Mouse (Mus musculus) CH12.LX (cell line): ENCODE measurements around the gene G3bp2. TPM values are rescaled to one million over a fixed set of nuclear protein-coding genes. Genes with fewer than 3 reads are reported as not detected.

Source experiments
- DNase-seq: peaks from one replicate; pipeline ENCODE4 v3.0.0-alpha.2; 2013; ENCODE audit errors: extremely low read depth
- H3K27ac ChIP-seq: 2 replicates; pipeline ENCODE4 v1.5.1; 2012; ENCODE audit warnings: low read depth, mild to moderate bottlenecking, control low read depth, moderate library complexity; ENCODE audit not compliant: insufficient read depth
- H3K27me3 ChIP-seq: replicated peaks from 2 replicates; pipeline ENCODE3; 2012; ENCODE audit warnings: inconsistent platforms
- H3K36me3 ChIP-seq, 2 experiments: replicated peaks in 1 of 2; 2 replicates each; pipeline versions ENCODE3 to v1.6.1; 2012; ENCODE audit warnings: inconsistent platforms in 1 of 2, low read length in 1 of 2, mild to moderate bottlenecking in 1 of 2, mixed read lengths in 1 of 2, moderate library complexity in 1 of 2; ENCODE audit not compliant: control insufficient read depth in 1 of 2, insufficient read depth in 1 of 2
- H3K4me1 ChIP-seq, 2 experiments: 2 replicates each; pipeline ENCODE4 v1.6.1; 2012; ENCODE audit warnings: inconsistent platforms in 1 of 2, moderate library complexity in 1 of 2; ENCODE audit not compliant: insufficient read depth in 2 of 2, control insufficient read depth in 1 of 2
- H3K4me2 ChIP-seq: 2 replicates; pipeline ENCODE4 v1.6.1; 2012; ENCODE audit warnings: low read depth, mild to moderate bottlenecking, control low read depth; ENCODE audit not compliant: poor library complexity, insufficient read depth, severe bottlenecking
- H3K4me3 ChIP-seq, 3 experiments: fragments of 150-350 bp in 1 of 3; sonication (generic) in 1 of 3; replicated peaks in 1 of 3; 2 replicates each; pipeline versions ENCODE3 to v1.5.1; 2011 to 2012; ENCODE audit warnings: low read depth in 2 of 3, low read length in 2 of 3, mild to moderate bottlenecking in 2 of 3, moderate library complexity in 2 of 3, control low read depth in 1 of 3, improper control_type of control experiment in 1 of 3, inconsistent platforms in 1 of 3, mixed read lengths in 1 of 3; ENCODE audit not compliant: poor library complexity in 1 of 3
- H3K79me2 ChIP-seq: replicated peaks from 2 replicates; pipeline ENCODE4 v1.6.1; 2012; ENCODE audit warnings: mild to moderate bottlenecking, moderate library complexity; ENCODE audit not compliant: control insufficient read depth, poor library complexity, insufficient read depth, severe bottlenecking; ENCODE audit errors: extremely low read depth
- H3K9ac ChIP-seq: 2 replicates; pipeline ENCODE4 v1.6.1; 2012; ENCODE audit warnings: low read depth, mild to moderate bottlenecking, control low read depth, moderate library complexity; ENCODE audit not compliant: insufficient read depth
- H3K9me3 ChIP-seq: replicated peaks from 2 replicates; pipeline ENCODE3; 2012; ENCODE audit warnings: low read length, inconsistent platforms, mixed read lengths
- CHD1 ChIP-seq: IDR thresholded peaks from 2 replicates; pipeline ENCODE4 v1.6.1; 2012; ENCODE audit warnings: low read depth, low read length, improper control_type of control experiment, inconsistent platforms
- CTCF ChIP-seq, 2 experiments: IDR thresholded peaks in 1 of 2; conservative IDR thresholded peaks in 1 of 2; 2 replicates each; pipeline ENCODE4 v1.5.1; 2011 to 2012; ENCODE audit warnings: low read depth in 2 of 2, low read length in 2 of 2, improper control_type of control experiment in 1 of 2, inconsistent platforms in 1 of 2, mild to moderate bottlenecking in 1 of 2, moderate library complexity in 1 of 2
- E2F4 ChIP-seq: IDR thresholded peaks from 2 replicates; pipeline ENCODE4 v1.6.1; 2011; ENCODE audit warnings: low read depth, low read length, improper control_type of control experiment; ENCODE audit not compliant: insufficient replicate concordance
- ELF1 ChIP-seq: IDR thresholded peaks from 2 replicates; pipeline ENCODE4 v1.6.1; 2014; ENCODE audit warnings: low read depth, mild to moderate bottlenecking, inconsistent platforms, low read length, improper control_type of control experiment
- MAFK ChIP-seq: IDR thresholded peaks from 2 replicates; pipeline ENCODE4 v1.6.1; 2011; ENCODE audit warnings: low read length, improper control_type of control experiment; ENCODE audit not compliant: insufficient replicate concordance
- MAZ ChIP-seq: IDR thresholded peaks from 2 replicates; pipeline ENCODE4 v1.6.1; 2012; ENCODE audit warnings: low read depth, mild to moderate bottlenecking, inconsistent platforms, low read length, improper control_type of control experiment, moderate library complexity
- NRF1 ChIP-seq: IDR thresholded peaks from 2 replicates; pipeline ENCODE4 v1.6.1; 2014; ENCODE audit warnings: low read depth, mild to moderate bottlenecking, inconsistent platforms, low read length, improper control_type of control experiment, moderate library complexity
- PAX5 ChIP-seq: IDR thresholded peaks from 2 replicates; pipeline ENCODE4 v1.6.1; 2012; ENCODE audit warnings: low read length, inconsistent platforms, mixed read lengths
- POLR2A ChIP-seq: IDR thresholded peaks from 2 replicates; pipeline ENCODE4 v1.6.1; 2011; ENCODE audit warnings: low read depth, mild to moderate bottlenecking, improper control_type of control experiment, low read length
- POLR2AphosphoS2 ChIP-seq: IDR thresholded peaks from 2 replicates; pipeline ENCODE4 v1.6.1; 2011; ENCODE audit warnings: low read depth, low read length, improper control_type of control experiment
- SIN3A ChIP-seq: IDR thresholded peaks from 2 replicates; pipeline ENCODE4 v1.6.1; 2012; ENCODE audit warnings: low read length, improper control_type of control experiment, inconsistent platforms
- SMC3 ChIP-seq: IDR thresholded peaks from 2 replicates; pipeline ENCODE4 v1.6.1; 2011; ENCODE audit warnings: low read depth, low read length, improper control_type of control experiment
- UBTF ChIP-seq: IDR thresholded peaks from 2 replicates; pipeline ENCODE4 v1.6.1; 2012; ENCODE audit warnings: low read depth, mild to moderate bottlenecking, inconsistent platforms, low read length, improper control_type of control experiment, moderate library complexity
- ZKSCAN1 ChIP-seq: IDR thresholded peaks from 2 replicates; pipeline ENCODE4 v1.6.1; 2012; ENCODE audit warnings: low read depth, inconsistent platforms, low read length, improper control_type of control experiment, borderline replicate concordance
- ZMIZ1 ChIP-seq: IDR thresholded peaks from 2 replicates; pipeline ENCODE4 v1.6.1; 2012; ENCODE audit warnings: low read depth, mild to moderate bottlenecking, inconsistent platforms, low read length, improper control_type of control experiment
- dilution Hi-C: fragments of 300-500 bp; cut with MboI; formaldehyde crosslinking; loops from 2 replicates; pipeline ENCODE4 v1.14.3; 2020; ENCODE audit warnings: low sequenced_read_pairs; ENCODE audit not compliant: extremely low pct_unique_long_range_greater_than_20kb, extremely low pct_ligation_motif_present
- in situ Hi-C: fragments of 300-500 bp; cut with MboI; formaldehyde crosslinking; loops from 3 replicates; pipeline ENCODE4 v1.14.3; 2019; ENCODE audit warnings: low sequenced_read_pairs, low pct_ligation_motif_present, low pct_unique_long_range_greater_than_20kb, mixed read lengths
- polyA plus RNA-seq: library from polyadenylated mRNA; unstranded; fragments of >175 nt; gene quantifications from 2 replicates; pipeline ENCODE4 v1.2.1, GENCODE M21; 2012; ENCODE audit warnings: low read depth; ENCODE audit not compliant: insufficient read length
- total RNA-seq, 2 experiments: library from RNA; depleted of rRNA; stranded (reverse); fragments of 300-350 nt in 1 of 2; fragments of >200 nt in 1 of 2; gene quantifications; 2 replicates each; pipeline ENCODE4 v1.2.3; 2012 to 2014

The G3bp2 gene
- total and polyA plus RNA-seq, 3 experiments: 38.8 to 114 (median 99.7) TPM

DNA sequence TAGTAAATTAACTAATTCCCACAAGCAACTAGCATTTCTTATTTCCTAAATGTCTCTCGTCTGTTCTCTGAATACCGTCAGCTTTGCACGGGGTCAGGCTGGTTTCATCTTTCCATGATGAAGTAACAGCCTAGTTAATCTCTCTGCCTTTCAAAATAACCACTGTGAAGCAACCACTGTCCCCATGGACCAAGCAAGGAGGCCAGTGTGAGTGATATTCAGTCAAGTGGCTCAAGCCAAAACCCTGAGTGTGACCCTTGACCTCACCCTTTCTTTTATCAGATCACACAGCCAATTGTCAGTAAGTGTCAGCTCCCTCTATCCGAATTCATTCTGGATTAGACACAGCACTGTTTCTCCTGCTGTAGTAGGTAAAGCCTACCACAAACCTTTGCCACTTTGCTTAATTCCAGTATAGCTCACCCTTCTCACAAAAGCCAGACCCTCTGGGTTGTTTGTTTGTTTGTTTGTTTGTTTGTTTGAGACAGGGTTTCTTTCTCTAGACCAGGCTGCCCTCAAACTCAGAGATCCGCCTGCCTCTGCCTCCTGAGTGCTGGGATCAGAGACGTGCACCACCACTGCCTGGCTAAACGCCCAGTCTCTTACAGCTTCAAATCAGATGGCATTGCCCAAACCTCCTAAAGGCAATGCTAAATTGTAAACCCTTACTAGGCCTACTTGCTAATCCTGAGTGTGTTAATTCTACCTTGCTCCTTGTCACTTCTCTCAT is 2.5 kb upstream of the G3bp2 start:
- Histone ChIP-seq H3K9me3 (no peaks in the 10 kb centered on the region), H3K79me2 (peaks cover 19% of the 10 kb centered on the region), H3K27ac (no peak overlapping the region), H3K4me2 (no peak overlapping the region), H3K9ac (no peak overlapping the region), H3K4me1 (peaks cover 4 to 21% of the 10 kb centered on the region in 2 experiments; a peak in 3 of 4 replicates), H3K36me3 (no peaks in the 10 kb centered on the region), H3K4me3 (no peak overlapping the region), H3K27me3 (no peaks in the 10 kb centered on the region)
- TF ChIP-seq E2F4 (no peak), POLR2AphosphoS2 (no peak), PAX5 (no peak), ZKSCAN1 (no peak), MAZ (no peak), UBTF (no peak), CTCF (conservative IDR thresholded peaks at IDR 0.05 in 1 of 2, IDR thresholded peaks at IDR 0.05 in 1 of 2; ENCODE audit: low read depth in 2 of 2, low read length in 2 of 2) (no peak), POLR2A (no peak), ELF1 (no peak), SIN3A (no peak), MAFK (no peak), ZMIZ1 (no peak), CHD1 (no peak), SMC3 (no peak)
- in situ Hi-C loops: no loop called here
- DNase-seq: no peak
- dilution Hi-C loops: no loop called here

DNA sequence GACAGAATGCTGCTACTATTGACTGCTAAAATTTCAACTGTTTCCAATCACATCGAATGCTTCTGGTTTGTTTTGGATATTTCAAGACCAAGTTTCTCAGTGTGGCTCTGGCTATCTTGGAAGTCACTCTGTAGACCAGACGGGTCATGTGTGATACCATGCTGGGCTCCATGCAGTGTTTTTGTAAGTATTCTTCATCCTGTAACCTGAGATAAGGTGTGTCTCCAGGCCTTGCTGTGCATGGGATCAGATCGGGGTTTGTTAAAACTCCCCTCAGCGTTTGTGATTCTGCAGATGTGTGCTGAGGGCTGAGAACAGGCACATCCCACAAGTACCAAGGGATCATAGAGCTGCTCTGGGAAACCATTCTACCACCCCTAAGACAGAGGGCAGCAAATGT is 1.7 kb upstream of the G3bp2 start:
- H3K4me1 ChIP-seq: peaks cover 4 to 28% of the 10 kb centered on the region in 2 experiments; a peak in 3 of 4 replicates
- no peaks in the 10 kb centered on the region for H3K9me3 ChIP-seq
- TF ChIP-seq NRF1: no peak

More for the DNA sequence above, 1.7 kb upstream of the G3bp2 start:
- in situ Hi-C loops (no loop called here), dilution Hi-C loops (no loop called here)
- Histone ChIP-seq H3K79me2 (peaks cover 26% of the 10 kb centered on the region), H3K9ac (no peak overlapping the region), H3K27me3 (no peaks in the 10 kb centered on the region), H3K4me2 (no peak overlapping the region), H3K27ac (no peak overlapping the region), H3K36me3 (peaks cover 0 to 3% of the 10 kb centered on the region in 2 experiments), H3K4me3 (no peak overlapping the region)
- no peak for DNase-seq
